Mouse (Mus musculus): ENCODE results near the gene Diras1. TPM values are rescaled to one million over a fixed set of nuclear protein-coding genes. Genes with fewer than 3 reads are reported as not detected.

Diras1 gene
- not detected in 4 replicates for total RNA-seq (2023; ENCODE audit: inconsistent age)

GRCm38 (mm10) chr10:81025639-81026275, at the start of gene Diras1:
Gene Diras1, minus strand, starts transcription at chr10:81025662.

GRCm38 (mm10) chr10:81069836-81070235, 44.4 kb upstream of the Diras1 start, which contains the start of gene Thop1:
Gene Thop1, plus strand, starts transcription at chr10:81070035.

GRCm38 (mm10) chr10:81059603-81060543, 34.4 kb upstream of the Diras1 start, which contains the start of gene Sgta:
Gene Sgta, minus strand, starts transcription at chr10:81060181.

GRCm38 (mm10) chr10:81036988-81037580, 11.6 kb upstream of the Diras1 start, which contains the start of gene Slc39a3:
Gene Slc39a3, minus strand, starts transcription at chr10:81037426.

GRCm38 (mm10) chr10:81014393-81015384, 10.8 kb downstream of the Diras1 start, which contains the start of gene Gng7:
Gene Gng7, minus strand, starts transcription at chr10:81014945.

Other genes starting within 250 kb of the Diras1 start
- gene Sf3a2, start 227.5 kb downstream of the Diras1 start, total RNA-seq (2023; ENCODE audit: inconsistent age) = 69.6 to 87.1 TPM (median 77.5 TPM) in 4 replicates
- gene Plekhj1, start 227.0 kb downstream of the Diras1 start, total RNA-seq (2023; ENCODE audit: inconsistent age) = 120 to 133 TPM (median 122 TPM) in 4 replicates
- 0.96 to 1.9 TPM (median 1.5 TPM) in 4 replicates for gene Amh, start 220.4 kb downstream of the Diras1 start, total RNA-seq (2023; ENCODE audit: inconsistent age)
- not detected in 4 replicates for gene Jsrp1, start 212.2 kb downstream of the Diras1 start, total RNA-seq (2023; ENCODE audit: inconsistent age)
- gene Oaz1, start 199.0 kb downstream of the Diras1 start, total RNA-seq (2023; ENCODE audit: inconsistent age) = 502 to 594 TPM (median 550 TPM) in 4 replicates
- gene Lingo3, start 181.6 kb downstream of the Diras1 start, total RNA-seq (2023; ENCODE audit: inconsistent age) = not detected in 4 replicates
- gene Lsm7, start 170.5 kb downstream of the Diras1 start, total RNA-seq (2023; ENCODE audit: inconsistent age) = 20.6 to 35.7 TPM (median 27.3 TPM) in 4 replicates
- 24.8 to 34.2 TPM (median 28.8 TPM) in 4 replicates for gene Sppl2b, start 170.4 kb downstream of the Diras1 start, total RNA-seq (2023; ENCODE audit: inconsistent age)
- gene Tmprss9, start 153.8 kb downstream of the Diras1 start, total RNA-seq (2023; ENCODE audit: inconsistent age) = not detected in 4 replicates
- 67.2 to 77.1 TPM (median 71.8 TPM) in 4 replicates for gene Timm13, start 124.7 kb downstream of the Diras1 start, total RNA-seq (2023; ENCODE audit: inconsistent age)
- 10.7 to 14.4 TPM (median 12.4 TPM) in 4 replicates for gene Lmnb2, start 107.4 kb downstream of the Diras1 start, total RNA-seq (2023; ENCODE audit: inconsistent age)
- 43.6 to 49.2 TPM (median 44.1 TPM) in 4 replicates for gene Gadd45b, start 95.6 kb downstream of the Diras1 start, total RNA-seq (2023; ENCODE audit: inconsistent age)
- 0.19 to 0.39 TPM (median 0.22 TPM) in 3 of 4 replicates, not detected in the other for gene Gng7, start 10.7 kb downstream of the Diras1 start, total RNA-seq (2023; ENCODE audit: inconsistent age)
- gene Slc39a3, start 11.8 kb upstream of the Diras1 start, total RNA-seq (2023; ENCODE audit: inconsistent age) = 10.1 to 13.0 TPM (median 12.5 TPM) in 4 replicates
- 62.6 to 68.2 TPM (median 64.7 TPM) in 4 replicates for gene Sgta, start 34.5 kb upstream of the Diras1 start, total RNA-seq (2023; ENCODE audit: inconsistent age)
- 17.0 to 20.3 TPM (median 17.5 TPM) in 4 replicates for gene Thop1, start 44.4 kb upstream of the Diras1 start, total RNA-seq (2023; ENCODE audit: inconsistent age)
- not detected in 4 replicates for gene Creb3l3, start 73.2 kb upstream of the Diras1 start, total RNA-seq (2023; ENCODE audit: inconsistent age)
- gene Map2k2, start 80.3 kb upstream of the Diras1 start, total RNA-seq (2023; ENCODE audit: inconsistent age) = 129 to 154 TPM (median 146 TPM) in 4 replicates
- 96.3 to 108 TPM (median 102 TPM) in 4 replicates for gene Zbtb7a, start 109.6 kb upstream of the Diras1 start, total RNA-seq (2023; ENCODE audit: inconsistent age)
- 56.6 to 67.0 TPM (median 64.0 TPM) in 4 replicates for gene Pias4, start 142.3 kb upstream of the Diras1 start, total RNA-seq (2023; ENCODE audit: inconsistent age)
- 2,010 to 2,056 TPM (median 2,036 TPM) in 4 replicates for gene Eef2, start 151.0 kb upstream of the Diras1 start, total RNA-seq (2023; ENCODE audit: inconsistent age)
- 75.8 to 91.0 TPM (median 85.2 TPM) in 4 replicates for gene Dapk3, start 157.3 kb upstream of the Diras1 start, total RNA-seq (2023; ENCODE audit: inconsistent age)
- gene 4930442H23Rik, start 158.2 kb upstream of the Diras1 start, total RNA-seq (2023; ENCODE audit: inconsistent age) = not detected in 4 replicates
- gene Nmrk2, start 176.4 kb upstream of the Diras1 start, total RNA-seq (2023; ENCODE audit: inconsistent age) = not detected in 4 replicates
- gene Atcay, start 205.2 kb upstream of the Diras1 start, total RNA-seq (2023; ENCODE audit: inconsistent age) = not detected in 4 replicates
- 2.6 to 7.2 TPM (median 4.5 TPM) in 4 replicates for gene Zfr2, start 207.5 kb upstream of the Diras1 start, total RNA-seq (2023; ENCODE audit: inconsistent age)
- 22.2 to 31.3 TPM (median 26.5 TPM) in 4 replicates for gene Matk, start 227.3 kb upstream of the Diras1 start, total RNA-seq (2023; ENCODE audit: inconsistent age)
- gene Mrpl54, start 241.3 kb upstream of the Diras1 start, total RNA-seq (2023; ENCODE audit: inconsistent age) = 128 to 138 TPM (median 136 TPM) in 4 replicates
- 41.2 to 44.0 TPM (median 42.6 TPM) in 4 replicates for gene Apba3, start 241.3 kb upstream of the Diras1 start, total RNA-seq (2023; ENCODE audit: inconsistent age)

Measured in B cell, adult (primary cell).